Mouse (Mus musculus): ENCODE results near the gene Zfp410. TPM values are rescaled to one million over a fixed set of nuclear protein-coding genes. Genes with fewer than 3 reads are reported as not detected.

The Zfp410 gene
- polyA plus RNA-seq, 1 experiment from 2014 or later: 126 TPM

DNA sequence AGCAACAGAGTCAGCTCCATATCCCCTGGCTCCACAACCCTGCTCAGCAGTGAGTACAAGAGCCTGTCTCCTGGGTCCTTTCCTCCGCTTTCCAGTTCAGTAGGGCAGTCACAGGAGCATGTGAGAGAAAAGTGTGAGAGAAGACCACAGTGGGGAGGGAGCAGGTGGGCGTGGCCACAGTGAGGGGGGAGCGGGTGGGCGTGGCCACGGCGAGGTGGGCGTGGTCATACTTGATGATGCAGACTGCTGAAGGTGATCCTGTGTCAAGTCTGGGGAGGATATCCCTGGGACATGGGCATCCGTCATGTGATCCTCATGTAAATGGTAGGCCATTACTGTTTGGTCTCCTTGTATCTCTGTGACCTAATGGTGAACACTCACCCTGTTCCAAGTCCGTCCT, 50.3 kb downstream of the Zfp410 start:
- ATAC-seq (ENCODE audit: low FRiP score) (no peak), DNase-seq (ENCODE audit: low spot score) (no peak)
- Histone ChIP-seq H3K4me1 (replicated peaks; ENCODE audit: control insufficient read depth, insufficient read depth, low read length) (no peaks in the 10 kb centered on the region), H3K9me3 (ENCODE audit: control insufficient read depth, low read length) (no peaks in the 10 kb centered on the region), H3K9ac (ENCODE audit: low read depth, low read length) (no peak overlapping the region), H3K4me3 (ENCODE audit: low read depth, low read length) (no peak overlapping the region), H3K27ac (ENCODE audit: low read depth, low read length) (no peak overlapping the region), H3K36me3 (ENCODE audit: control insufficient read depth, insufficient read depth, low read length) (no peaks in the 10 kb centered on the region; the same call in 1 of the 2 replicates), H3K4me2 (replicated peaks; ENCODE audit: low read depth, low read length) (no peak overlapping the region), H3K27me3 (ENCODE audit: control insufficient read depth, insufficient read depth, low read length) (no peaks in the 10 kb centered on the region)
- 75% methylated on average over 9 of the region's 9 CpGs for WGBS

DNA sequence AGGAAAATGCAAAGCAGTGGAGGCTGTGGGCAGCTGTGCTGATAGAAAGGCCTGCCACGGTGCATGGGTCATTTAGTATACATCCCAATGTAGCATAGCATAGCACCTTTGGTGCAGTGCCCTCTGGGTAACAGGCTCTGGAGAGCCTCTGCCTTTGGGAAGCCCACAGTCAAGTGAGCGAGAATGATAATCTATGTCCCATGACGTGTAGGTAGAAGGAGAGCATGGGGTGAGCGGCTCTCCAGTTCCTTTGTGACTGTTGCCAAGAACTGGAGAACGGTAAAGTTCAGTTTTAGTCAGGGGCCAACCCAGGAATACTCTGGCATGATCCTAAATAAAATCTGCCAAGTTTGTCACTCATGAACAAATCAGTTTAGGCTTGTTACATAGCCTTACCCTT, 55.0 kb downstream of the Zfp410 start:
- Histone ChIP-seq H3K36me3 (ENCODE audit: control insufficient read depth, insufficient read depth, low read length) (peaks cover 5% of the 10 kb centered on the region; the same call in 1 of the 2 replicates), H3K9me3 (ENCODE audit: control insufficient read depth, low read length) (no peaks in the 10 kb centered on the region), H3K4me3 (ENCODE audit: low read depth, low read length) (no peak overlapping the region), H3K4me1 (replicated peaks; ENCODE audit: control insufficient read depth, insufficient read depth, low read length) (no peaks in the 10 kb centered on the region), H3K9ac (ENCODE audit: low read depth, low read length) (no peak overlapping the region), H3K27ac (ENCODE audit: low read depth, low read length) (no peak overlapping the region), H3K27me3 (ENCODE audit: control insufficient read depth, insufficient read depth, low read length) (no peaks in the 10 kb centered on the region), H3K4me2 (replicated peaks; ENCODE audit: low read depth, low read length) (no peak overlapping the region)
- DNase-seq (ENCODE audit: low spot score) (no peak), ATAC-seq (ENCODE audit: low FRiP score) (no peak)
- 93% methylated on average over 5 of the region's 5 CpGs for WGBS

DNA sequence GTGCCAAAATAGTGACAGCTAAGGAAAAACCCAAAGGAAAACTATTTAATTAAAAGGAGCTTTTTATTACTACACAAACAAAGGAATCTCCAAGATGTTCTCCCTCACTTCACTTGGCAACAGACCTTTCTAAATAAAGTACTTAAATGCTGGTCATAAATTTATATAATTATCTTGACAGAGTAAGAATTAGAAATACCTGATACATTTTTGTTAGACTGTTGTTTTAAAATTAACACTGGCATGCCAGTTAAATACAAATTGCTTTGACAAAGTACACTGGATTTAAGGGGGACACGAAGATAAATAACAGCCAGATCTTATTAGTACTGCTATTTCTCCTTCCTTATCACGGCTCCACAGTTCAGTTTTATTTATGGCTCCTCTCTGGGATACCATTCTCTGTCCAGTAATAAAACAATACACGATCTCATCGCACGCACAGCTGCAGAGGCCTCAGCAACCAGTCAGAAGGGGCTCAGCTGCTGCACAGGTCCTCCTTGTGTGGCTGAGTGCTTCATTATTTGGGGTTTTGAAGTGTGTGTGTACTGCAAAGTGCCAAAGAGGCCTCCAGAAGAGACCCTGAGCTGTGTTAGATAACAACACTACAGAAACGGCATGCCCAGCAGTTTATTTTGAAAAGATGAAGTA, 57.3 kb downstream of the Zfp410 start:
- ATAC-seq (ENCODE audit: low FRiP score) (no peak), DNase-seq (ENCODE audit: low spot score) (no peak)
- no peak overlapping the region for H3K4me2 ChIP-seq (replicated peaks; ENCODE audit: low read depth, low read length)
- H3K27me3 ChIP-seq (ENCODE audit: control insufficient read depth, insufficient read depth, low read length): no peaks in the 10 kb centered on the region
- H3K36me3 ChIP-seq (ENCODE audit: control insufficient read depth, insufficient read depth, low read length): peaks cover 5% of the 10 kb centered on the region; the same call in 1 of the 2 replicates
- 92% methylated on average over 6 of the region's 6 CpGs for WGBS
- H3K9me3 ChIP-seq (ENCODE audit: control insufficient read depth, low read length): no peaks in the 10 kb centered on the region
- H3K4me1 ChIP-seq (replicated peaks; ENCODE audit: control insufficient read depth, insufficient read depth, low read length): no peaks in the 10 kb centered on the region
- H3K9ac ChIP-seq (ENCODE audit: low read depth, low read length): no peak overlapping the region
- no peak overlapping the region for H3K27ac ChIP-seq (ENCODE audit: low read depth, low read length)
- no peak overlapping the region for H3K4me3 ChIP-seq (ENCODE audit: low read depth, low read length)

DNA sequence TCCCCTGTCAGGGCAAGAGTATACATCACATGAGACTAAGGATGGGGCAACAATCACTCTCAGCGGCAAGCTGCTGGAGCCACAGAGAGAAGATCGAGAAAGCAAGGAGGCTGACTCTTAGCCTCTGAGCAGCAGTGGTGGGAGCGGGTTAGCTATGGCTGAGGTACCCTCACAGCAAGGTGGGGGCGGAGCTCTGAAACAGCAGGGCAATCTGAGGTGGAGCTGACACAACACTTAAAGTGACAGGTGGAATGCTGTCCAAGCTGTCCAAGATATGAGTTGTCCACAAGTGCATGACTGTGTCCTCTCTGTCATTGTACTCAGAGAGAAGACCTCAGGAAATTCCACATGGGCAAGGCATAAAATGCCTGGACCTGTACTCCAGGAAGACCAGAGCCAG, 65.7 kb downstream of the Zfp410 start:
- H3K27ac ChIP-seq (ENCODE audit: low read depth, low read length): no peak overlapping the region
- no peak overlapping the region for H3K9ac ChIP-seq (ENCODE audit: low read depth, low read length)
- ATAC-seq (ENCODE audit: low FRiP score) (no peak), DNase-seq (ENCODE audit: low spot score) (no peak)
- H3K27me3 ChIP-seq (ENCODE audit: control insufficient read depth, insufficient read depth, low read length): no peaks in the 10 kb centered on the region
- H3K4me1 ChIP-seq (replicated peaks; ENCODE audit: control insufficient read depth, insufficient read depth, low read length): no peaks in the 10 kb centered on the region
- H3K9me3 ChIP-seq (ENCODE audit: control insufficient read depth, low read length): no peaks in the 10 kb centered on the region
- H3K36me3 ChIP-seq (ENCODE audit: control insufficient read depth, insufficient read depth, low read length): no peaks in the 10 kb centered on the region
- WGBS: 82% methylated on average over 4 of the region's 4 CpGs
- no peak overlapping the region for H3K4me3 ChIP-seq (ENCODE audit: low read depth, low read length)
- no peak overlapping the region for H3K4me2 ChIP-seq (replicated peaks; ENCODE audit: low read depth, low read length)

DNA sequence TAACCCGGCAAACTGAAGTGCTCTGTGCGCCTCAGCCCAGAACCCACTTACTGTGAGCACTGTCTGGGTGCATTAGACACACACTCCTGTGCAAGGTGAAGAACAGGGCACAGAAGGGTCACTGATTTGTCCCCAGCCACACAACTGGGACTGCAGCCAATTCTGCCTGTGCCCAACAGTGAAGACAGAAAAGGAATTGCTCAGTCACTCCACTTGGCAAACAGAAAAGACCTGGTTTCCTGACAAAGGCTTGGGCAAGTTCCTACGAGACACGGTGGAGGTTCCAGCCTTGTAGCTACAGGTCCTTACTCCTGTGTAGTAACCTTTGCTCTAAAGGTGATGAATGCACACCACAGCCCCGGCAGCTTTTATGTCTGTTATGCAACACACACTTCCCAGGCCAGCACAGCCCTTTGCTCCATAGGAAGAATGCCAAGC, 68.0 kb downstream of the Zfp410 start:
- no peak overlapping the region for H3K27ac ChIP-seq (ENCODE audit: low read depth, low read length)
- no peaks in the 10 kb centered on the region for H3K4me1 ChIP-seq (replicated peaks; ENCODE audit: control insufficient read depth, insufficient read depth, low read length)
- H3K4me2 ChIP-seq (replicated peaks; ENCODE audit: low read depth, low read length): no peak overlapping the region
- no peaks in the 10 kb centered on the region for H3K36me3 ChIP-seq (ENCODE audit: control insufficient read depth, insufficient read depth, low read length)
- 90% methylated on average over 5 of the region's 5 CpGs for WGBS
- DNase-seq (ENCODE audit: low spot score) (no peak), ATAC-seq (ENCODE audit: low FRiP score) (no peak)
- H3K27me3 ChIP-seq (ENCODE audit: control insufficient read depth, insufficient read depth, low read length): no peaks in the 10 kb centered on the region
- no peak overlapping the region for H3K9ac ChIP-seq (ENCODE audit: low read depth, low read length)
- no peak overlapping the region for H3K4me3 ChIP-seq (ENCODE audit: low read depth, low read length)
- no peaks in the 10 kb centered on the region for H3K9me3 ChIP-seq (ENCODE audit: control insufficient read depth, low read length)

DNA sequence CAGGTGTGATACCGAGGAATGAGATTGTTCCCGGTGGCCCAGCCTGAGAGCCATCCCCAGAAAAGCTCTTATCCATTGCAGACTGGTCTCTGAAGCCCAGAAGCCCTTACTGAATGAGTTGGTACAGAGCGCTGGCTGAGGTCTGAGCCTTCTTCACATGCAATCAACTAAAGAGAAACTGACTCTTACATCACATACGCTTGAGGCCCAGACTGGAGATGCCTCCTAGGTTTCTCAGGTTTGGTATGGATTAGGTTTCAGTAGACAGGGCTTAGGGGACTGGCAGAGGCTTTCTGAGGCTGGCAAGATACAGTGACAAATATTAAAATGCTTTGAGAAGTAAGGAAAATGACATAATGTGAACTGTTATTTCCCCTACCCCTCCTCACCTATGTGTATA, 68.8 kb downstream of the Zfp410 start:
- no peak overlapping the region for H3K9ac ChIP-seq (ENCODE audit: low read depth, low read length)
- WGBS: 86% methylated on average over 4 of the region's 4 CpGs
- H3K4me3 ChIP-seq (ENCODE audit: low read depth, low read length): no peak overlapping the region

DNA sequence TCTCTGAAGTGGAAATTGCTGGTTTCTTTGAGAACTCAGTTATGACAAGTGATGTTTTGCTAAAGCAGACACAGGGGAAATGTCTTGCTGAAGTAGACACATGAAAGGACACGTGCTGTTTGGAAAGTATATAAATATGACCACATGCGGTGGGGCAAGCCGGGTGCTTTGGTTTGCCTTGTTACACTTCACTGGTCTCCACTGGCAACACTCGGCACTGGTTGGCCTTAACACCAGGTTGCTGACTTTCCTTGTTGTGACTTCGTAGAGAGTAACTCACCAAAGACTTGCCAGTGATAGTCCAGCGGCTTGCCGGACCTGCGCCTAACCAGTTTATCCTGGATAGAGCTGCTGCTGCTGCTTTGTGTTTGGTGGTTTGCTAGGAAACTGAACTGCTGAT, 71.4 kb downstream of the Zfp410 start:
- H3K9ac ChIP-seq (ENCODE audit: low read depth, low read length): no peak overlapping the region
- H3K9me3 ChIP-seq (ENCODE audit: control insufficient read depth, low read length): no peaks in the 10 kb centered on the region
- H3K4me1 ChIP-seq (replicated peaks; ENCODE audit: control insufficient read depth, insufficient read depth, low read length): no peaks in the 10 kb centered on the region
- 87% methylated on average over 8 of the region's 8 CpGs for WGBS
- no peak overlapping the region for H3K4me2 ChIP-seq (replicated peaks; ENCODE audit: low read depth, low read length)
- no peaks in the 10 kb centered on the region for H3K27me3 ChIP-seq (ENCODE audit: control insufficient read depth, insufficient read depth, low read length)
- no peak overlapping the region for H3K4me3 ChIP-seq (ENCODE audit: low read depth, low read length)
- DNase-seq (ENCODE audit: low spot score) (no peak), ATAC-seq (ENCODE audit: low FRiP score) (no peak)
- H3K27ac ChIP-seq (ENCODE audit: low read depth, low read length): no peak overlapping the region
- H3K36me3 ChIP-seq (ENCODE audit: control insufficient read depth, insufficient read depth, low read length): no peaks in the 10 kb centered on the region

More for the DNA sequence above, 68.8 kb downstream of the Zfp410 start:
- Histone ChIP-seq H3K36me3 (ENCODE audit: control insufficient read depth, insufficient read depth, low read length) (no peaks in the 10 kb centered on the region), H3K27me3 (ENCODE audit: control insufficient read depth, insufficient read depth, low read length) (no peaks in the 10 kb centered on the region), H3K4me1 (replicated peaks; ENCODE audit: control insufficient read depth, insufficient read depth, low read length) (no peaks in the 10 kb centered on the region), H3K4me2 (replicated peaks; ENCODE audit: low read depth, low read length) (no peak overlapping the region), H3K27ac (ENCODE audit: low read depth, low read length) (no peak overlapping the region), H3K9me3 (ENCODE audit: control insufficient read depth, low read length) (no peaks in the 10 kb centered on the region)
- no peak for ATAC-seq (ENCODE audit: low FRiP score)
- no peak for DNase-seq (ENCODE audit: low spot score)

DNA sequence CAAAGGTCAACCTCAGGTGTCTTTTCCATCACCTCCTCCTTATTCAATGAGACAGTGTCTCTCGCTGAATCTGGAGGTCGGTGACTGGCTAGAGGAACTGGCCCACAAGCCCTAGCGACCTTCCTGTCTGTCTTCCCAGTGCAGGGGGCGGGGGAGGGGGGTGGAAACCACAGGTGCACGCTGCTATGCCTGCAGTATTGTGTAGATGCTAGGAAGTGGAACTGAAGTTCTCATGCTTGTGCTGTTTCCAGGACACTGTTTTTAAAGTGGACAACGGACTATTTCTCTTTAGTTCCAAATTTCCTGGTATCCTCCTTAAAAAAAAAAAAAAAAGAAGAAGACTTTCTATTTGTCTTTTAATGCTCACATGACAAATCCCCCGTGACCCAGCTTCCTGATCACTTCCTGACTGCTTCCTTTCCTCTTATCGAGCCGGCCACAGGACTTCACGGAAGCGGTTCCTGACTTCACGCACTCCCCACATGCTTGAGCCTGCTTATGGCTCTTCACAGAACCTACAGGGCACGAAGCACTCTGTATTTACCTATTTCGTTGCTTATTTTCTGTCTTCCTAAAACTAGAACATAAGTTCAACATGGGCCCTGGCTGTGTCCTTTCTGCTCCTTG, 72.2 kb downstream of the Zfp410 start:
- no peak for DNase-seq (ENCODE audit: low spot score)
- 75% methylated on average over 14 of the region's 14 CpGs for WGBS

DNA sequence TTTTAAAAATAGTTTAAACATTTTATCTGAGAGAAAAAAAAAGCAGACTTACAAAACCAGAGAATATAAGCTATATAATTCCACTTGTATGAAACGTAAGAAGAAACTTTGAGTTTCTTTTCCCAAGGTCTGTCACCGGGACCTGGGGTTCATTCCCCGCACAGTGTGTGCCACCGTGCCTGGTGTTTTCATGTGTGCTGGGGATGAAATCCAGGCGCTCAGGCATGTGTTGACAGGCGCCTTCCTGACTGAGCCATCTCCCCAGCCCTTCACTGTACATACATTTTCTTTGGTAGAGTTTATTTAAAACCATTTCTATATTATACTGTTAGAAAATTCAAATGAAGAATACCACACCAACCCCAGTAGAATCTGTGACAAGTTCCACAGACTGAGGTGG, 73.7 kb downstream of the Zfp410 start:
- no peak for ATAC-seq (ENCODE audit: low FRiP score)
- Histone ChIP-seq H3K4me3 (ENCODE audit: low read depth, low read length) (no peak overlapping the region), H3K9ac (ENCODE audit: low read depth, low read length) (no peak overlapping the region), H3K4me1 (replicated peaks; ENCODE audit: control insufficient read depth, insufficient read depth, low read length) (no peaks in the 10 kb centered on the region), H3K36me3 (ENCODE audit: control insufficient read depth, insufficient read depth, low read length) (no peaks in the 10 kb centered on the region), H3K27ac (ENCODE audit: low read depth, low read length) (no peak overlapping the region), H3K9me3 (ENCODE audit: control insufficient read depth, low read length) (no peaks in the 10 kb centered on the region), H3K27me3 (ENCODE audit: control insufficient read depth, insufficient read depth, low read length) (no peaks in the 10 kb centered on the region), H3K4me2 (replicated peaks; ENCODE audit: low read depth, low read length) (no peak overlapping the region)
- DNase-seq (ENCODE audit: low spot score): no peak
- WGBS: 85% methylated on average over 6 of the region's 6 CpGs

More for the DNA sequence above, 72.2 kb downstream of the Zfp410 start:
- Histone ChIP-seq H3K4me2 (replicated peaks; ENCODE audit: low read depth, low read length) (no peak overlapping the region), H3K9ac (ENCODE audit: low read depth, low read length) (no peak overlapping the region), H3K27ac (ENCODE audit: low read depth, low read length) (no peak overlapping the region), H3K4me3 (ENCODE audit: low read depth, low read length) (no peak overlapping the region), H3K4me1 (replicated peaks; ENCODE audit: control insufficient read depth, insufficient read depth, low read length) (no peaks in the 10 kb centered on the region), H3K27me3 (ENCODE audit: control insufficient read depth, insufficient read depth, low read length) (no peaks in the 10 kb centered on the region), H3K36me3 (ENCODE audit: control insufficient read depth, insufficient read depth, low read length) (no peaks in the 10 kb centered on the region), H3K9me3 (ENCODE audit: control insufficient read depth, low read length) (no peaks in the 10 kb centered on the region)
- no peak for ATAC-seq (ENCODE audit: low FRiP score)
